Mouse (Mus musculus): ENCODE measurements around the gene Smpd1. TPM values are rescaled to one million over a fixed set of nuclear protein-coding genes. Genes with fewer than 3 reads are reported as not detected.
A peak's percentile ranks its signal among the peaks of the same experiment; 100 is the strongest.

Gene Smpd1
- 100 to 1,000 TPM in 1 of 2 experiments, 10 to 100 TPM in 1; 96.9 to 107 TPM for total RNA-seq (2021)
- long read RNA-seq, experiment 1, transcript Smpd1-201 (6 exons, 2,412 nt) = major isoform, 174 of 180 reads
- long read RNA-seq, experiment 1, partial matches to known transcripts = 4 of 180 reads
- long read RNA-seq, experiment 1, other reads (novel, unspliced or antisense) = 2 of 180 reads
- long read RNA-seq, experiment 2, transcript Smpd1-201 (6 exons, 2,412 nt) = major isoform, 114 of 129 reads
- long read RNA-seq, experiment 2, partial matches to known transcripts = 8 of 129 reads
- long read RNA-seq, experiment 2, other reads (novel, unspliced or antisense) = 7 of 129 reads

DNA sequence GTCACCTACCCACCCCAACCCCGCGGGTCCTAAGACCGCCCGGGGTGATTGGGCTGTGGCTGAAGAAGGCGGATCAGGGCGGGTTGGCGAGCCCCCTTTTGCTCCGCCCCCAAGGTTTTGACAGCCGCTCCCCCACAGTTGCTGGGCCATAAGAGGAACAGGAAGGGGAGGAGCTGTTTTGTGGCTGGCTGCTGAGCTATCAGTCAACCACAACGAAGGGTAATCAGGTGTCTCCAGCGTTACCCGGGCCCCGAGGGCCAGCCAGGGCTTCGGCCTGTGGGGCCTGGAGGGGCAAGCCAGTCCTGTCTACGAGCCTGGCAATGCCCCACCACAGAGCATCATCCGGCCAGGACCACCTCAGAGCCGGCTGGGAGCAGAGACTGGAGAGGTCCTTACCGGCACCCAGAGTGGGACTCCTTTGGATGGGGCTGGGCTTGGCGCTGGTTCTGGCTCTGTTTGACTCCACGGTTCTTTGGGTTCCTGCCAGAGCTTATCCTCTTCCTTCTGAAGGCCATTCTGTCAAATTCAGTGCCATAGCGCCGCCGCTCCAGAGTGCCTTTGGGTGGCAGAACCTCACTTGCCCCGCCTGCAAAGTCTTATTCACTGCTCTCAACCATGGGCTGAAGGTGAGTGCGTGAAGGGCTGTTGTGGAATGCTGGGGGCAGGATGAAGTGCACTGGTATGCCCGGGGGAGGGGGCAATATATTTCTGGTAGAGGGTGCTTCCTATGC lies at the start of gene Smpd1:
Gene Smpd1 (plus strand): TSS at position 149 of the 731 bp plus-strand sequence.
- DNase-seq (ENCODE audit: extremely low spot score in 1 of 2, low spot score in 2 of 2) = peak; percentile 85 to 89
- no peak for TF ChIP-seq CTCF (IDR thresholded peaks at IDR 0.05)
- H3K27ac ChIP-seq = peak within 1 kb of the TSS; percentile 95
- intact Hi-C loops (cut with DNase I) = loop anchor here (2.0 kb wide), 2 partner anchors 26 to 78 kb away; partner anchors contain the start of genes Apbb1 and Trim3
- peak within 1 kb of the TSS; percentile 73 for H3K4me3 ChIP-seq

DNA sequence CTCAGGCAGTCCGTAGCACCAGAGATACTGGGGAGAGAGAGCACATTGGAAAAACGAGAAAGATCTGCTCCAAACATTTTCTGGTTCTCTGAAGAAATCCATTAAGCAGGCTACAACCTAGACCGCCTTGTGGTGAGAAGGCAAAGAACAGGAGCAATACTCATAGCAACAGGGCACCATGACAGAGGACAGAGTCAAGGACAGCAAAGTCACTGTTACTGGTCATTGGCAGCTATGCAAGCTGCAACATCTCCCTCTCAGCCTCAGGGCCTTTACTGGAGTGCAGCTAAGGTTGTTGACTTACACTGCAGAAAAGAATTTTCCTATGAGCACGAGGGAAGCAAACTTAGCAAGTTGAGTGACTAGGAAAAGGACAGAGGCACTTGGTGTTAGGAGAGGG lies 46.9 kb upstream of the Smpd1 start:
- TF ChIP-seq CTCF (IDR thresholded peaks at IDR 0.05) = no peak
- no peak overlapping the region for H3K27ac ChIP-seq
- intact Hi-C loops (cut with DNase I) = no loop called here
- H3K4me3 ChIP-seq = no peak overlapping the region
- DNase-seq (ENCODE audit: extremely low spot score in 1 of 2, low spot score in 2 of 2) = no peak

DNA sequence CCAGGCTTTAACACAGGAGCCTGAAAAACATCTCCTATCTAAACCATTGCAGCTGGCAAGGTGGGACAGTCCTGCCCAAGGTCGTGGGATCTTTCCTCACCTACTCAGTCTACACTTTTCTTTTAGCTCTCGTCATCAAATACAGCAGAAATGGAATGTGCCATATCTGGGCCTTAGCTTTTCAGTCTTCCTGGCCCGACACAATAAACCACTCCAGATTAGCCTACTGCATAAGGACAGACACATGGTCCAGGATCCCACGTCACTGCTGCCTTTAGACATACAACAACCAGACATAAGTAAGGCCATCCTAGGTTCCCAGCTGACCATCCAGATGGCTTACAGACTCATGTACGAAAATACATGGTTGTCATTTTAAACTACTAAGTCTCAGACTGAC lies 44.0 kb upstream of the Smpd1 start:
- Histone ChIP-seq H3K4me3 (no peak overlapping the region), H3K27ac (peak overlapping the region; percentile 46; the same call in 1 of the 2 replicates)
- TF ChIP-seq CTCF (IDR thresholded peaks at IDR 0.05) = no peak
- DNase-seq (ENCODE audit: extremely low spot score in 1 of 2, low spot score in 2 of 2) = no peak
- intact Hi-C loops (cut with DNase I) = no loop called here

DNA sequence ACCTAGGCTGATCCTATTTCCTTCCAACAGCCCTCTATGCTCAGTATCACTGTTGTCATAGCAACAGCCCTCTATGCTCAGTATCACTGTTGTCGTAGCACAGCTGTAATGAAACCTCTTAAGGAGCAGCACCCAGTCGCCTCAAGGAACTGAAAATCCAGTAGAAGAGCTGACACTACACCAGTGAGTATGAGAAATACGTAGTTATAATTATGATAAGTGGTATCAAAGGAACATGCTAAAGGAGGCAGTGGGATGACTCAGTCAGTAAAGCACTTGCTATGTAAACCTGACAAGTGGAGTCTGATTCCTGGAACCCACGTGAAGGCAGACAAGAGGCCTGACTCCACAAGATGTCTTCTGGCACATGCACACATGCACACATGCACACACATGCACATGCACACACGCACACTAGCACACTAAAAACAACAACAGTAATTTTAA lies 40.3 kb upstream of the Smpd1 start:
- Histone ChIP-seq H3K27ac (peak overlapping the region; percentile 45; the same call in 1 of the 2 replicates), H3K4me3 (no peak overlapping the region)
- TF ChIP-seq CTCF (IDR thresholded peaks at IDR 0.05) = no peak
- intact Hi-C loops (cut with DNase I) = no loop called here
- no peak for DNase-seq (ENCODE audit: extremely low spot score in 1 of 2, low spot score in 2 of 2)

DNA sequence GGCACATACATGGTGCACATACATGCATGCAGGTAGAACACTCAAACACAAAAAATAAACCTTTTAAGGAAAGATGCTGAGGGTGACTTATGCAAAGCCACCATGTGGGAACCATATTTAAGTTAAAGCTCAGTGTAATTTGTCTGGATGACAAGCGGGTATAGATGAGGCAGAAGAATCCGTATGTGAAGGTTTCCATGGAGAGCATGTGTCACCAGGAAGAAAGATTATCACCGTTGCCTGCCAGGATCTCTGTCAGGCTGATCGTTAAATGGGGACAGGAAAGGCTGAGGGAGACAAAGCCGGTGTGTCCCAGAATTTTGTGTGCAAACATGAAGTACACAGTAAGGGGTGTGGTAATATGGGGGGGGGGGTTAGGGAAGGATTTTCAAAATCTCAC lies 39.6 kb upstream of the Smpd1 start:
- Histone ChIP-seq H3K27ac (peak overlapping the region; percentile 45; the same call in 1 of the 2 replicates), H3K4me3 (no peak overlapping the region)
- DNase-seq (ENCODE audit: extremely low spot score in 1 of 2, low spot score in 2 of 2) = no peak
- intact Hi-C loops (cut with DNase I) = no loop called here
- no peak for TF ChIP-seq CTCF (IDR thresholded peaks at IDR 0.05)

DNA sequence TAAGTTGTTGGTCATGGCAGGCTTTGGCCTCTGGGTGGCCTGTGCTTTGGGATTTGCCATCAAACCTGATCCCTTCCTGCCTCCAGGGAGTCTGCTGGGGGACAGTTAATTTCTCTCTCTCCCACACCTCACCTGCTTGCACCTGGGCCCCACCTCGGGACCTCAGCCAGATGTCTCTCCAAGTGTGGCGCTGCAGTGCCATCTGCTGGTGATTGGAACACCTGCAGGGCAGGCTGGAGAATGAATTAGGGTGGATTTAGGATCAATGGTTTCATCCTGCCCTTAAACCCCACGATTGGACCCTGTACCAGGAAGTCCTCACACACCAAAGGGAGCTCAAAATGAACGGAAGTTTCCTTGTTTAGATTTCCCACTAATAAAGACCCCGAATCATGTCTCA lies 39.0 kb upstream of the Smpd1 start:
- Histone ChIP-seq H3K27ac (peak overlapping the region; percentile 20; the same call in 1 of the 2 replicates), H3K4me3 (no peak overlapping the region)
- intact Hi-C loops (cut with DNase I) = loop anchor here (1.0 kb wide), 2 partner anchors 38 to 103 kb away; no protein-coding TSS in a partner anchor
- TF ChIP-seq CTCF (IDR thresholded peaks at IDR 0.05) = peak; percentile 96
- DNase-seq (ENCODE audit: extremely low spot score in 1 of 2, low spot score in 2 of 2) = peak; percentile 63 to 73

DNA sequence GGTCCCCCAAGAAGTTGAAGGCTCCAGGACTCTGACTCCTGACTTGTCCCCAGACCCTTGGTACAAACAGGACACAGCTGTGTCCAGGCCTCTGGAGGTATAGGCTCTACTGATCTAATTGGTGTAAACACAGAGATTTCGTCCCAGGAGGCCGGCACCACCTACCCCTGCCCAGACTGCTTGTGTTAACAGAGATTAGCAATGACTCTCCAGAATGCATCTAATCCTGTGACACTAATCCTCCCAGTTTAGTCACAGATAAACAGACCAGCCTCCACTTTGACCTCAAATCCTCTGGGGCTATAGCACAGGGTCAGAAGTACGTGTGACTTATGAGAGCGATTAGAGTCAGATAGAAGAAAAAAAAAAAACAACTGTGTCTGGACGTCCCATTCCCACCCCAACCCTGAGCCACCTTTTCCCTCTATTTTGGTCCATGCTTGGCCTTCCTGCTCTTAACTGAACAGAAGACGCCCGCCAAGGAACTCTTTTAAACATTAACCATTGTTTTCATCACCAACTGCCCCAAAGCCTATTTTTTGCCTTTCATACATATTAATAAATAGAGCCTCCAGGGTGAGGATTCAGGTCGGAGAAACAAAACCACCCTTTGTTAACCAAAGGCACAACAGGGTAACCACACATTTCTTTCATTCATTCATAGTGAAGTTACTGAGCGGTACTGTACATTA lies 37.3 kb upstream of the Smpd1 start:
- DNase-seq (ENCODE audit: extremely low spot score in 1 of 2, low spot score in 2 of 2) = no peak
- Histone ChIP-seq H3K4me3 (no peak overlapping the region), H3K27ac (peak overlapping the region; percentile 28; the same call in 1 of the 2 replicates)
- TF ChIP-seq CTCF (IDR thresholded peaks at IDR 0.05) = no peak
- intact Hi-C loops (cut with DNase I) = no loop called here

DNA sequence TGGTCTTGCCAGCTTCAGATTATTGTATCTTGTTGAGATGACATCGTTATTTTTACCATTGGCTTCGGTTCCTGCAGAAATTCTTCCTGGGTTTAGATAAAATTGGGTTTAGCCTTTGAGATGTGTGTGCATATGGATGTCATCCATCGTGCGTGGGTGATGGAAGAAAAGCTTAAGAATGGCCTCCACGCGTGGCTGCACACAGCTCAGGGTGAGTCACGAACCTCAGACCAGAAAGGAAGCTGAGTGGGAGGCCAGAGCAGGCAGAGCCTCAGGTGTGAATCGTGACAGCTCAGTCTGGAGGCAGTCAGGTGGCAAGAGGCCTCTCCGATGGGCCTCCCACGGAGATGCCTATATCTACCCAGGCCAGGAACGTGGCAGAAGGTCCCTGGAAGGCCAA lies 34.8 kb upstream of the Smpd1 start:
- intact Hi-C loops (cut with DNase I) = loop anchor here (1.0 kb wide), 1 partner anchor 32 kb away; no protein-coding TSS in a partner anchor
- TF ChIP-seq CTCF (IDR thresholded peaks at IDR 0.05) = no peak
- Histone ChIP-seq H3K27ac (peak overlapping the region; percentile 79), H3K4me3 (no peak overlapping the region)
- DNase-seq (ENCODE audit: extremely low spot score in 1 of 2, low spot score in 2 of 2) = peak; percentile 78 to 80

DNA sequence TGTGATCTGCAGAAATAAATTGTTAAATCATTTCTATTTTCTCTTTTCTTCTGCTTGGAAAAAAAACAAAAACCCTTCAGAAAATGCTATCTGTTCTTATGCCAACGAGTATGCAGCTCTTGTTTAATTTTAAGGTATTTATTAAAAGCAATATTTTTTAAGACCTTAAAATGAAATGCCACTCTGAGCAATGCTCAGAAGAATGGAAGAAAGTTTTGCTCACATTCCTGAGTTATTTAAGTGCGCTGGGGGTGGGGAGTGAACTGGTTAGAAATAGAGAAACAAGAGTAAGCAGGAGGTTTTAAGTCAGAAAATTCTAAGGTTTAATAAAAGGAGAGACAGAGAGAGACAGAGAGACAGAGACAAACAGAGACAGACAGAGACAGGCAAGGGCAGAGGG lies 34.4 kb upstream of the Smpd1 start:
- intact Hi-C loops (cut with DNase I) = loop anchor here (1.0 kb wide), 1 partner anchor 32 kb away; no protein-coding TSS in a partner anchor
- no peak for TF ChIP-seq CTCF (IDR thresholded peaks at IDR 0.05)
- H3K27ac ChIP-seq = peak overlapping the region; percentile 79
- no peak overlapping the region for H3K4me3 ChIP-seq
- no peak for DNase-seq (ENCODE audit: extremely low spot score in 1 of 2, low spot score in 2 of 2)

DNA sequence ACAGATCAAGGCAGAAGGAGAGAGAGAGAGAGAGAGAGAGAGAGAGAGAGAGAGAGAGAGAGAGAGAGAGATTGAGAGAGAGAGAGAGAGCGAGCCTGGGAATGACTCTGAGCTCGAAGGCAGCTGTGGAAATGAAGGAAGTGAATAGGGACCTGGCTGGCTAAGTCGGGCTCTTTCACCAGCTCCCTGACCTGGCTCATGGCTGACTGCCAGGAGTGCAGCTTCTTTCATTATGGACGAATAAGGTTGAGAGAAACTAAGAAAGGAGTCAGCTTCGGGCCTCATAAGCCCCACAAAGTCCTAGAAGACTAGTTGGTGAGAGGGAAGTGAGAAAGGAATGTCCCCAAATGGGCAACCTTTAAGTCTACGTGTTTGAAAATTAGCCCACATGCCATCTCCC lies 34.0 kb upstream of the Smpd1 start:
- intact Hi-C loops (cut with DNase I) = no loop called here
- TF ChIP-seq CTCF (IDR thresholded peaks at IDR 0.05) = no peak
- peak in 1 of 2 experiments; percentile 23 for DNase-seq (ENCODE audit: extremely low spot score in 1 of 2, low spot score in 2 of 2)
- peak overlapping the region; percentile 60 for H3K27ac ChIP-seq
- H3K4me3 ChIP-seq = no peak overlapping the region

DNA sequence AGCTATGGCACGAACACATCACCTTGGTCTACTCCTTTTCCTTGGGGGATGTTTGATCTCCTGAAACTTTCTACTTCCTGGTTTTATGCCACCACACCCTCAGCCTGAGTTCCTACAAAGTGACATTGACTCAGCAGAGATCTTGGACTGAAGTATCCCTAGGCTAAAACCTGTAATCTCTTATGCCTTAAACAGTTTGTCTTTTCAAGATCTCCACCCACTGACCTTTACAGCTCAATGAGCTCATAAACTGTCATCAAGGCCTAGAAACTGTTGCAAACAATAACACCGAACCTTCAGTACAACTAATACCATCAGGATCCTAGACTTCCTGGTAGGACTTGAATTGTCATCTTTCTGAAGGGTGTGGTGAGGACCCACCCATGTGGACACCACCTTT lies 29.9 kb upstream of the Smpd1 start:
- TF ChIP-seq CTCF (IDR thresholded peaks at IDR 0.05) = no peak
- no peak overlapping the region for H3K27ac ChIP-seq
- H3K4me3 ChIP-seq = no peak overlapping the region
- DNase-seq (ENCODE audit: extremely low spot score in 1 of 2, low spot score in 2 of 2) = no peak
- intact Hi-C loops (cut with DNase I) = loop anchor here (2.0 kb wide), 1 partner anchor 353 kb away; no protein-coding TSS in a partner anchor

All from left cerebral cortex, adult 2 months (tissue).